Mouse (Mus musculus) embryonic fibroblast, embryonic 13.5 days (primary cell): Measurements from ENCODE around the gene Sh3gl1. TPM values are rescaled to one million over a fixed set of nuclear protein-coding genes. Genes with fewer than 3 reads are reported as not detected.

ENCODE experiments used
- H3K27ac ChIP-seq: 2 replicates; pipeline ENCODE4 v1.5.1; 2012; ENCODE audit warnings: low read length, control low read depth, inconsistent platforms; ENCODE audit not compliant: insufficient read depth
- H3K4me1 ChIP-seq: 2 replicates; pipeline ENCODE4 v1.6.1; 2011; ENCODE audit warnings: low read length; ENCODE audit not compliant: control insufficient read depth, insufficient read depth
- H3K4me3 ChIP-seq: 2 replicates; pipeline ENCODE4 v1.5.1; 2011; ENCODE audit warnings: mild to moderate bottlenecking, control low read depth, low read length; ENCODE audit not compliant: insufficient read depth
- CTCF ChIP-seq: IDR thresholded peaks from 2 replicates; pipeline ENCODE4 v1.5.1; 2011; ENCODE audit warnings: mild to moderate bottlenecking, control low read depth, low read length, moderate library complexity, borderline replicate concordance; ENCODE audit not compliant: insufficient read depth
- POLR2A ChIP-seq: IDR thresholded peaks from 2 replicates; pipeline ENCODE4 v1.6.1; 2011; ENCODE audit warnings: low read depth, mild to moderate bottlenecking, control low read depth, low read length, moderate library complexity
- polyA plus RNA-seq: library from polyadenylated mRNA; stranded (reverse); fragments of >200 nt; gene quantifications from 2 replicates; pipeline ENCODE4 v1.2.4, GENCODE M21; 2011; ENCODE audit warnings: low read depth; ENCODE audit not compliant: missing spikeins, insufficient read length

The Sh3gl1 gene
- polyA plus RNA-seq, 1 experiment = 105 TPM

- TF ChIP-seq CTCF = no peak
- no peak for TF ChIP-seq POLR2A
- H3K4me1 ChIP-seq = no peaks in the 10 kb centered on the region
Measured at GRCm38 (mm10) chr17:56003000-56003399, 33.4 kb downstream of the Sh3gl1 start.

GRCm38 (mm10) chr17:55999794-56000499 lies 36.5 kb downstream of the Sh3gl1 start:
- H3K4me3 ChIP-seq = no peak overlapping the region
- TF ChIP-seq CTCF (no peak), POLR2A (no peak)
- no peaks in the 10 kb centered on the region for H3K4me1 ChIP-seq

More at GRCm38 (mm10) chr17:56003000-56003399, 33.4 kb downstream of the Sh3gl1 start:
- no peak overlapping the region for H3K4me3 ChIP-seq
- no peak overlapping the region for H3K27ac ChIP-seq

GRCm38 (mm10) chr17:55996007-55996406 lies 40.4 kb downstream of the Sh3gl1 start:
- H3K4me3 ChIP-seq = no peak overlapping the region
- no peak overlapping the region for H3K27ac ChIP-seq
- TF ChIP-seq CTCF (no peak), POLR2A (no peak)
- no peaks in the 10 kb centered on the region for H3K4me1 ChIP-seq

More at GRCm38 (mm10) chr17:55999794-56000499, 36.5 kb downstream of the Sh3gl1 start:
- no peak overlapping the region for H3K27ac ChIP-seq

- no peak for TF ChIP-seq CTCF
- TF ChIP-seq POLR2A = no peak
- Histone ChIP-seq H3K4me3 (no peak overlapping the region), H3K27ac (no peak overlapping the region), H3K4me1 (no peaks in the 10 kb centered on the region)
Measured at GRCm38 (mm10) chr17:55990278-55990898, 46.0 kb downstream of the Sh3gl1 start.

GRCm38 (mm10) chr17:55986030-55986961 lies 50.1 kb downstream of the Sh3gl1 start, which contains the start of gene Fsd1:
Gene Fsd1, plus strand, starts transcription at chr17:55986509.
- Histone ChIP-seq H3K27ac (no peak within 1 kb of the TSS), H3K4me3 (peak within 1 kb of the TSS; percentile 47), H3K4me1 (no peaks in the 10 kb centered on the region)
- TF ChIP-seq POLR2A = no peak; the same call in 1 of the 2 replicates
- TF ChIP-seq CTCF = no peak

- TF ChIP-seq CTCF (no peak), POLR2A (no peak)
- Histone ChIP-seq H3K4me1 (no peaks in the 10 kb centered on the region), H3K4me3 (no peak overlapping the region), H3K27ac (no peak overlapping the region)
Measured at GRCm38 (mm10) chr17:55977301-55977700, 59.1 kb downstream of the Sh3gl1 start.

- Histone ChIP-seq H3K4me1 (no peaks in the 10 kb centered on the region), H3K4me3 (no peak overlapping the region), H3K27ac (no peak overlapping the region)
- TF ChIP-seq CTCF (peak; percentile 72), POLR2A (no peak)
Measured at GRCm38 (mm10) chr17:55976255-55976862, 60.1 kb downstream of the Sh3gl1 start.

GRCm38 (mm10) chr17:55971453-55971852 lies 65.0 kb downstream of the Sh3gl1 start:
- Histone ChIP-seq H3K4me3 (no peak overlapping the region), H3K27ac (no peak overlapping the region)
- no peak for TF ChIP-seq CTCF

More at GRCm38 (mm10) chr17:55971453-55971852, 65.0 kb downstream of the Sh3gl1 start:
- H3K4me1 ChIP-seq = no peaks in the 10 kb centered on the region
